Mouse (Mus musculus): ENCODE data around the gene Rexo4.

GRCm38 (mm10) chr2:26951346-26951905 lies 12.8 kb downstream of the Rexo4 start:
- TF ChIP-seq CTCF (IDR thresholded peaks at IDR 0.05; ENCODE audit: low read depth, low read length): no peak
- no peak for TF ChIP-seq POLR2A (IDR thresholded peaks at IDR 0.05; ENCODE audit: borderline replicate concordance, low read depth, low read length)

Data from bone marrow macrophage, adult 2 months (primary cell).